Mouse (Mus musculus) cerebellum, adult (tissue): ENCODE measurements around the gene Fars2.
"Not testable (repeated sequence)": the region's sequence is repeated elsewhere in the genome, so short reads cannot be mapped to it uniquely, and the experiment has no call there.

Experiments
- ATAC-seq: cut with Nextera tagmentation; 2 replicates; pipeline ENCODE4 v1.9.2; 2017; ENCODE audit warnings: mild to moderate bottlenecking, moderate library complexity, mixed read lengths; ENCODE audit not compliant: insufficient number of reproducible peaks, low FRiP score, low TSS enrichment

The Fars2 gene

GRCm38 (mm10) chr13:36139703-36140102 is 22.5 kb downstream of the Fars2 start:
- no peak for ATAC-seq

DNA sequence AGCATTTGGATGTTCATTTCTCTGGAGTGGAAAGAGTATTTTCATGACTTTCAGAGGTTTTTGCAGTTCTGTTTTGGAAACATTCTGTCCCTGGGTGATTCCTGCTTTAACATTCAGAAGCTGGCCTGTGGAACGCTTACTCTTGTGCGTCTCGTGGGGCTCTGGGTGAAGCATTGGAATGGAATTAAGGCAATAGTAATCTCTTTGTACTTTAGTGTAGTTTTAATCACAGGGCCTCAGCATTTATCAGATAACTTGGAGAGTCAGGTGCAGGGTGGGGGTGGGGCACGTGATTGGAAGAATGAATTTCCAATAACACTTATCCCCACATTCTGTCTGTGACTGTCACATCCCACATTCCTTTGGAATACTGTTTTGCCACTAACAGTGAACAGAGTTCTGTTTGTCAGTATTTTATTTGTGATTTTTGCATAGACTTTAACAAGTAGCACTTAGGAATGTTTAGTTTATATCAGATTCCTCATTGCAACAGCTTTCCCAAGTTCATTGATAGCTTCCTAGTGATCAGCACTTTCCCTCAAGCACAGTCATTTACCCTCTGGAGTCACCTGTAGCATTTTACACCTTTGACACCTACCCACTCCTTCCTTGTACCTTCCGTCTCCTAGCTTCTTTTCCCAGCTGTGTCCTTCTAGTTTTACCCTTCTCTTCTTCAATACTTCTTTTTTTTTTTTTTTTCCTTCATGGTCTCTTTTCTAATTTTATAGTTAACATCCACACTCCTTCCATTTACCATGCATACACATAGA is 23.2 kb downstream of the Fars2 start:
- no peak for ATAC-seq

GRCm38 (mm10) chr13:36145601-36146000 is 28.4 kb downstream of the Fars2 start:
- ATAC-seq: no peak

GRCm38 (mm10) chr13:36149175-36149939 is 32.1 kb downstream of the Fars2 start:
- peak; percentile 71 for ATAC-seq

DNA sequence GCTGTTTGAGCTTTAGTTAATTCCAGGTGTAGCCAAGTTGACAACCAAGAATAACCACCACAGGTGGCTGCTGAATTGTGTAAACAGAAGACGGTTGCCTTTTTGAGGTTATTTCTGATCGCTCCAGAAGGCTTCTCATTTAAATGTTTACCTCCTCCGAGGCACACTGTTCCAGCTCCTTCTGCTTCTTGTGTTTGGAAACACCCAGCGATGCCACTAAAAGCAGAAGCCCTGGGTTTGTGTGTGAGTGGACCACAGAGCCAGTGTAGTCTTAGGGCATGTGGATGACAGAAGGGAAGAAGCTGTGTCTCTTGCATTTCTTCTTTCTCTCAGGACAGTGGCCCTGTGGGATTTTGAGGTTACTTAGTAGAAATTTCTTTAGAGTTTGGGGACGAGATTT is 33.1 kb downstream of the Fars2 start:
- no peak for ATAC-seq

GRCm38 (mm10) chr13:36152728-36153498 is 35.7 kb downstream of the Fars2 start:
- ATAC-seq: peak; percentile 66

DNA sequence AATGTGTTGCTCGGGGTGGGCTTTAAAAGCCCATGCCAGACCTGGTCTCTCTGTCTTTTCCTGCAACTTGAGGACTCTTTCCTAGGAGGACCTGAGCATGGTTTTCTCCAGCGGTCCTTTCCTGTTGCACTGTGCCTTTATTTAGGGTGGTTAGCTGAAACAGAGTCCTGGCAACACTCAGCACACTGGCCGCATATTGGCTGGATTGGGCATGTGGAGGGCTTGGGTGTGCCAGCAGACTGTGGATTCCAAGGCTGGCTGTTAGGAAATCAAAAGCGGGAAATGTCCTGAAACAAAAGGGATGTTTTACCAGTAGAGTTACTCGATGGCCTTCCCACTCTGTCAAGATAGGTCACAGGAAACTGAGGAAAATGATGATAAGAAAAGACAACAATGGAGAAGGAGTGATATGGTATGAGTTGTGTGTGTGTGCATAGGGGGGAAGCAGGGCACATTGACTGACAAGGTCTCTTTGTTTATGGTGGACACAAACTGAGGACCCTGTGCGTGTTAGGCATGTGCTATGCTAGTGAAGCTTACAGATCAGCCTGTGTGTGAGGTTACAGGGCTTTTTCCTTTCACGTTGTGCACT is 39.2 kb downstream of the Fars2 start:
- ATAC-seq: no peak

DNA sequence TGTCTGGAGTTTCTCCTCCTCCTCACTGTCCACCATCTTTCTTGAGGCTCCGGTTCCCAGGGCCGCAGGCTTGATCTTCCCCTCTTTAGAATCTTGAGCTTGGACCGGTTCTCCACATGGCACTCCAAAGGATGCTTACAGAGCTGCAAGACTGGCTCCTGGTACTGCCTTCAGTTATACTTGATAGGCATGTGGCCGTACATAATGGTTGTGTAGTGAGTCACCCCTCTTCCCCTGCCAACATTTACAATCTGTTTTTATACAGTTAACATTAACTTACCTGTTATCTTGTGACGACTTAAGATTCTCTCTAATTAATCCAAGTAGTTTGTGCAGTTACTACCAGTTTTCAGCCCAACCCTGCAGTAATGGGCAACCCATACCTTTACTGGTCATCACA is 46.2 kb downstream of the Fars2 start:
- no peak for ATAC-seq

DNA sequence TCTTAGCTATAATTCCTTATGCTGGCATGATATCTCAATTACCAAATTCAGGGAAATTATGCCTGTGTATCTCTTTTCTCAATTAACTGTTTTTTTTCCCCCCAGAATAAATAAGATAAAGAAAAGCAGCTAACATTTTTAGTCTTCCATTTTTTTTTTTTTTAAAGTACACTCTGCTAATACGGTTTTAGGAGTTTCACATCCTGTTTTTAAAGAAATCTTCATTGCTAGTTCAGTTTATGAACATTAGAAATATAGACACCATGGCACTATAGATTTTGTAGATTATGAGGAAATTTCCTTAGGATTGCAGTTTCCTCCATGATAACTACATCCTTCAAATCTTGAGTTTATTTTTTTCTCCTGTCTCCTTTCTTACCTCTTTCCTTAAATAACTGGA is 46.7 kb downstream of the Fars2 start:
- ATAC-seq: no peak

DNA sequence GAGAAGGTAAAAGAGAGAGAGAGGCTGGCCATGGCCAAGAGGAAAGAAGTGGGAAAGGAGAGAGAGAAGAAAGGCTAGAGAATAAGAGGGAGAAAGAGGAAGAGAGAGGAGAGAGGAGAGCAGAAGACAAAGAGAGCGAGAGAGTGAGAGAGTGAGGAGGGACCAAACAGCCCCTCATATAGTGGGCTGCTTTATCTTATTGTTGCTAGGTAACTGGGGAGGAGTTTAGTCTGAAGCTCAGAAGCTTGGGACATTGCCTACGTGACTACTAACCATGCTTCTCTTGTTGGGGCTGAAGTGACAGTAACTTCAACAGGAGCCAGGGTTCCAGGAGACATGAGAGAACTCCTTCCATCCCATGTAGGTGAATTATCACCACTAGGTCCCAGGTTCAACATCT is 55.8 kb downstream of the Fars2 start:
- ATAC-seq: not testable (repeated sequence)

DNA sequence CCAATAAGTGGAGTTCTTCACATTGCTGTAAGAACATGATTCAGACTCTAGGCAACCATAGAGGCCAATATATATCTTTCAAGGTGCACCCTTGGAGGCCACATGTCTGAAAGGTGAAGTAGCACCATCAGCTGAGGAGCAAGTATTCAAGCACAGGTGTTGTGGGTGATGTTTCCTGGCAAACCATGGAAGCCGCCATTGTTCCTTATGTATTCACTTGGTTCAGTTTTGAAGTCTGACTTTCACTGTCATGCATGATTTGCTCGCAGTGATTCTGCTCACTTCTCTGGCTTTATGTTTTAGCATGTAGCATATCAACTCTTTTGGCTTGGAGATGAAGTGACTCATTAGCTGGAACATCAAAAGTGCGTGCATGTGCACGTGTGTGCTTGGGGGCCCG is 56.9 kb downstream of the Fars2 start:
- no peak for ATAC-seq

DNA sequence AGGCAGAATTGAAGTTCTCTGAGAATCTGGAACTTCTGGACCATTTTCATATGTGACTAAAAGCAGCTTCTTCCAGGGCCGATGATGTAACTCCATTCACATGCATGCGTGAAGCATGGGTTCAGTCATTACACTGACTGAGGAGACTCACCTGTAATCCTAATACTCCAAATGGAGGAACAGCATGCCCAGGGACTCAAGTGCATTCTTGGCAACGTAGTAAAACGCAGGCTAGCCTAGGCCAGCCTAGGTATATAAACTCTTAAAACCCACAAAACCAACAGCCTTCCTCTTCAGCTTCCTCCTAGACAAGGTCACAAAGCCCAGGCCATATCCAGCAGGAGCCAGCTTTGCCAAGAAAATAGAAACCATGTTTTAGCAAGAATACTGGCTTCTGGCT is 57.6 kb downstream of the Fars2 start:
- ATAC-seq: no peak

GRCm38 (mm10) chr13:36181231-36181630 is 64.0 kb downstream of the Fars2 start:
- no peak for ATAC-seq

- ATAC-seq: no peak
Observed at GRCm38 (mm10) chr13:36190577-36190976, 73.4 kb downstream of the Fars2 start.

DNA sequence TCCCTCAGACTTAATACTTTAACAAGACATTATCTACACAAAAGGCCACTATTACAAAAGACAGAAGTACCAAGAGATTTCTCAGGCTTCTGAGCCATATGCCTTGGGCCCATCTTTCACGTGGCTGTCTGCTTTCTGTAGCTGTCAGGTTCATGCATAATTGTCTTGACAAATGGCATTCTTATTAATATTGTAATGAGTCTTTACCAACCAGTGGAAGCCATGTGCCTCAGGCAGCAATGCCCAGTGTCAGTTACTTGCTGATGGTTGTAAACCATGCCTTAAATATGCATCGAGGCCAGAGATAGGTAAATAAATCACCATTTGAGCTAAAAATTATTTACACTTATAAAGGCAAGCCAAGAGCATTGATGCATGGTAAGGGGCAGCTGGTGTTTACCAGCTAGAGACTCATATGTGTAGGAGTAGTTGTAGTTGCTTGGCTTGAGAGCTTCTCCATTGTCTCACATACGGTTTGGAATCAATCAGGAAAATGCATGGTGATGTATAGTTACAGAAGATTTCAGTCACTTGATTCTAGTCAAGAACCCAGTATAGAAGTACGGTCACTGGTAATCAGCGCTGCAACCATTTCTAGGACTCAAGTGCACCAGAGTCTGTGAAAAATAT is 76.4 kb downstream of the Fars2 start:
- ATAC-seq: no peak

DNA sequence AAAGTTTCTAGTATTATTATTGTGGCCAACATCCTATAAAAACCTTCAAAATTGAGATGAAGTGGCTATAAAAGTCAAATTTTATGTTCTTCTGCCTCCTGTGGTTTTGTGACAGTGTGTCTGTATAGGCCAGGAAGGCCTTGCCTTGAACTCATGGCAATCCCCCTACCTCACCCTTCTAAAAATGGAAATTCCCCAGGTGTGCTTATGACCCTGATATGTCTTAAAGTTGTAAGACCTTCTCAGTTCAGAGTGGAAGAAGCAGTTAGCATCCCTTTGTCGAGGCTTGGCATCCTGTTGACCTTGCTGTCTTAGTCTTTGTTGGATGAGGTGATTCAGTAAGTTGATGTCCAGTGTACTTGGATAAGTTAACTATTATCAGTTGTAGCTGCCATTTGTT is 82.1 kb downstream of the Fars2 start:
- ATAC-seq: no peak

DNA sequence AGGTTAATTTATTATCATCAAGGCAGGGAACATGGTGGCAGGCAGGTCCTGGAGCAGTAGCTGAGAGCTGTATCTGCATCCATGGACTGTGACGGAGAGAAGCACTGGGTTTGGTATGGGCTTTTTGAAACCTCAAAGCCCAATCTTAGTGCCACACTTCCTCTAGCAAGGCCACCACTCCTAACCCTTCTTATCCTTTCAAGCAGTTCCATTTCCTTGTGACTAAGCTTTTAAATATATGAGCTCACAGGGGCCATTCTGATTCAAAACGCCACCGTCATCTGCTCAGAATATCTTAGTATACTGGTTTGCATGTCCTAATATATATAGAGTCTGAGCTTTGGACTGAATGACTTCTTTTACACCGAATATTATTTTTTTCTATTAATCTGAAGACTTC is 83.2 kb downstream of the Fars2 start:
- no peak for ATAC-seq

- no peak for ATAC-seq
Observed at GRCm38 (mm10) chr13:36202496-36202895, 85.3 kb downstream of the Fars2 start.

- no peak for ATAC-seq
Observed at GRCm38 (mm10) chr13:36203014-36203413, 85.8 kb downstream of the Fars2 start.

DNA sequence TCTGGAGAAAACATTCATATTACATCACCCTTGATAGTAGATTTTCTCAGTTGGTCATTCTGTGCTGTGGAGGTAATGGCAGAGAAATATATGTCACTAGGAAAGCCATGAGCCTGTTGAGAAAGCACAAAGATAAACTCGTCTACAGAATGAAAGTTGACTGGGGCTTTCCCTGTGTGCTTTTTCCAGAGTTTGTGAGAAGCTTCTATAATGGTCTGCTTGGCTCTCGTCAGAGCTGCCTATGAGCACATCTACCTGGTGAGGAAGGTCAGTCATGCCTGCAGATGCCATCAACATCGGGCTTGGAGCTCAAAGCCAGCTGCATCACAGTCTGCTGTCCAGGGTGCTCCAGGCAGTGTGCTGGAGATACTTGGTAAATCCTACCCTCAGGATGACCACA is 87.1 kb downstream of the Fars2 start:
- no peak for ATAC-seq
